Mouse (Mus musculus): ENCODE data around the gene Smarca2.

The Smarca2 gene

DNA sequence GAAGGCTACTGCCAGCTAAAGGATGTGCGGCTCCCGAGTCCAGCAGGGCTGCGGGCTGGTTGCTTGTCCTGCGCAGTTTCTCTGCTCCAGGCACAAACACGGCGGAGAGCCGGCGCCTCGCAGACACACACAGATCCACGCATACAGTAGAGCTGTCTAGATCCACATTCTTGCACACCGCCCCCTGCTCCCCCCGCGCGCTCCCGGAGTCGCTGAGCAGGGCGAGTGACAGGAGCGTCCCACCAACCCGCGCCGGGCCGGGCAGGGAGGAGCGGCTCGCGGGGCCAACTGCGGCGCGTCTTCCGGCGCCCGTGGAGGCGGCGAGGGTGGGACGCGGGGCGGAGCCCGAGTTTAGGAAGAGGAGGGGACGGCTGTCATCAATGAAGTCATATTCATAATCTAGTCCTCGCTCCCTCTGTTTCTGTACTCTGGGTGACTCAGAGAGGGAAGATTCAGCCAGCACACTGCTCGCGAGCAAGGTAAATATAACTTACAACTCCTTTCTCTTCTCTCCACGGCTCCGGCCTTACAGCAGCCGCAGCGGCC, at the start of gene Smarca2:
TSS of gene Smarca2 (plus strand) at position 296 of the 546 bp plus-strand sequence.
- peak; percentile 95 for DNase-seq (ENCODE audit: low spot score)

DNA sequence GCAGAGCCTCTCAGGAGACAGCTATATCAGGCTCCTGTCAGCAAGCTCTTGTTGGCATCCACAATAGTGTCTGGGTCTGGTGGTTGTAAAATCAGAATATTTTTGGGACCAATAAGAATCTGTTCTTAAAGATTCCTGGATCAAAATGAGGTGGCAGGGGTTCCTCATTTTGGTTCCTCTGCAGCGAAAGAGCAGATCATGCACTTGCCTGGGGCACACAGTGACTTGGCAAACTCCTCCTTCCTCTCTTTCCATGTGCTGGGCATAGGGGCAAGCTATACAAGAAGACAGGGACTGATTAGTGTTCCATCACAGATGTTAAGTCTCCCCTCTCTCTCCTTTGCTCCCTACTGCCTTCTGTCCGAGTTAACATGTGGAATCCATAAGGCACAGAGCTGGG, 40.0 kb upstream of the Smarca2 start:
- DNase-seq (ENCODE audit: low spot score): no peak

DNA sequence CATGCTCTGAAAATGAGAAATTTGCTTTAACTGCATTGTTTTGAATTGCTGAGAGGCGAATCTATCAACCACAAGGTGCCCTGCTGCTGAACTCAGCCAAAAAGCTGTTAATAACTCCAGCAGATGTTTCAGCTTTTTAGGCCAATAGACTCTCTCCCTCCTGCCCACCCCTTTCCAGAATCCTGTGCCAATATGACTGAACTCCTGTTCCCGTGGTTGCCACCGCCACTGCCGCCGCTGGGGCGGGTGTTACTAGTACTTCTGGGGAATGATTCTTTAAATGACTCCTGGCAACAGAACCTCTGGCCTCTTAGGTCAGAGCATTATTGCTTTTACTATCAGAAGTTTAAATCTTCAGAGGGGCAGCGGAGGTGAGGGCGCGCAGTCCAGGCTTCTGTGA, 38.7 kb upstream of the Smarca2 start:
- no peak for DNase-seq (ENCODE audit: low spot score)

DNA sequence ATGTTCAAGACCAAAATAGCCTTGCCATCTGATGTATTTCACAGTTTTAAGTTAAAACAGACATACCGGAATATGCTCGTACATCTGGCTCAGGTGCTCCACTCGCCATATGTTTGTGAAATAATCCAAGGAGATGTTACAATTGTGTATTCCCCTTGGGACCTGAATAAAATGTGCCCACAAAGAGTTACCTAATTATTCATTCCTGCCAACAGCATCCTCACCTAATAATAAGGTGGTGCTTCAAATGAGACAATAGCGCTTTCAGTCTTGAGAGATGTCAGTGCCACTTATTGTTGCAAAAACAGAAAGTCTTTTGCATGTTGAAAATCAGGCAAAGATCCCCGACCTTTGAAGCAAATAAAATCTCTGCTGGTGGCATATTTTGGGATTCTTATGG, 36.6 kb upstream of the Smarca2 start:
- no peak for DNase-seq (ENCODE audit: low spot score)

DNA sequence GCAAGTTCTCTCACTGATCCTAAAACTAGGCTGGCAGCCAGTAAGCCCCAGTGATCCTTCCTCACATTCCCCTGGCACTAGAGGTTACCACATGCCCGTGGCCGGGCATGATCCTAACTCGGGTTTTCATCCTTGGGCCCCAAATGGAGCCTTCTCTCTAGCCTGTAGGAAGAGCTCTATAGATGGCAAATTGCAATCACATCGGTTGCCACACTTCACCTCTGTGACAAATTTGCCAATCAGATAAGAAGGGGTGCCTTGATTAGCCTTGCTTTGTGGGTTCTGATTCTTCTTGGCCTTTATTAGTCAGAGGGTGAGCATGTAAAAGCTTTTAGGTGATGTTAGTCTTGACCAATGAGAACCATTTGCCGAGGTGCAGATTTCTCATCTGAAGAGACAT, 35.9 kb upstream of the Smarca2 start:
- DNase-seq (ENCODE audit: low spot score): no peak

DNA sequence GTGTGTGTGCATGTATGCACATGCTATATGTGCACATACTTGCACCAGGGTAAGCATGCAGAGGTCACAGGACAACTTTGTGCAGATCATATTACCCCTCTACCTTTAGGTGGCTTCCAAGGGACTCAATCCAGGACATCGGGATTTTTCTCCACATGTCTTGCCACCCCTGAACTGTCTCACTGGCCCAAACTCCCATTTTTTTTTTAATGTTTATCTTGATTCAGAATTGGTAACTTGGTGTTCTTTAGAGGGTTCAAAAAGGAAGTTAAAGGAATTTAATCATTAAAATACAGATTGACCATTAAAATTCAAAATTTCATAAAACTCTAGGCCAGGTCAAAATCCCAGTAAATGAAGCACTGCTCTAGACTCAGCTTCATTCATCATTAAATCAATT, 35.4 kb upstream of the Smarca2 start:
- no peak for DNase-seq (ENCODE audit: low spot score)

DNA sequence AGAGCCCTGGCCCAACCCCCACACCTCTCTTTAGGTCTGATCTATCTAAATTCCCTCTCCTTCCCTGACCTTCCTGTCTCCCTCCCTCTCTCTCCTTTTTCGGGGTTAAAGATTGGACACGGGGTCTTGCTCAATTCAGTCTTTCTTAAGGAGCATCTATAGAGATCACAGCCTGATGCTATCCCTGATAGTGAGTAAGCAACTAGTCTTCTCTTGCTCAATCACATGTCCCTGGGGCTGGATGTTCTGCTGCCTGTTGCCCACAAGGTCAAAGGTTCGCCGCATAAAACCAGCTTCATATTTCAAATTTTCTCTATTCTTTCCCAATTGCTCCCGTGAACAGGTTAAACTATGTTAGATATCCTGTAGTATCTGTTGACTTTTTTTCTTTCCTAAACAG, 25.2 kb upstream of the Smarca2 start:
- DNase-seq (ENCODE audit: low spot score): no peak

DNA sequence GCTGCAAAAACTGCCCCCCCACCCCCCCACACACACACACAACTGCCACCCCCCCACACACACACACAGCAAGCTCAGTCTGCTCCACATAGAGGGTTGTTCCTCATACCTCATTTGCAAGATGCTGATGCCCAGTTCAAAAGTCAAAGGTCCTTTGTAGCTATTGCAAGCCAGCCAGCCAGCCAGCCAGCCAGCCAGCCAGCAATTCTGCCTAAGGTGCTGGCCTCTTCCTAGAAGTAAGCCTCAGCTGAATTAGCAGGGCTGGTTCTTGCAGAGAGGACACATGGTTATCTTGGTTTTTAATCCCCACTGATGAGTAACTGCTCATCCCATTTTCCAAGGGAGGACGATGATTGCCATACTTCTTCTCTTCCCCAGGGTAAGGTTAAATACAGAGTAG, 24.8 kb upstream of the Smarca2 start:
- DNase-seq (ENCODE audit: low spot score): no peak

DNA sequence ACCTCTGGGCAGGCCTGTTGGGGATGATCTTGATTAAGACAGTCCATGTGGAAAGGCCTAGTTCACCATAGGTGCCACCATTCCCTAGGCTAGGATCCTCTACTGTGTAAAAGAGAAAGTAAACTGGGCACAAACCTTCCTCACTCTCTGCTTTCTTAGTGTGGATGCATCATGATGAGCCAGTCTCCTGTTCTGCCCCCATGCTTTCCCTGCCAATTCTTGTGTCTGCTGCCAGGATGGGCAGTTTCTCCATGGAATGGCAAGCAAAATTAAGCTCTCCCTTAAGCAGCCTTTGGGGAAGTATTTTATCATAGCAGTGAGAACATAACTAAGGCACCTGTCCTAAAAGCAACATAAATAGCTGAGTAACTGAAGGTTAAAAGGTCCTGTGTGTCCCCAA, 10.2 kb upstream of the Smarca2 start:
- DNase-seq (ENCODE audit: low spot score): no peak

DNA sequence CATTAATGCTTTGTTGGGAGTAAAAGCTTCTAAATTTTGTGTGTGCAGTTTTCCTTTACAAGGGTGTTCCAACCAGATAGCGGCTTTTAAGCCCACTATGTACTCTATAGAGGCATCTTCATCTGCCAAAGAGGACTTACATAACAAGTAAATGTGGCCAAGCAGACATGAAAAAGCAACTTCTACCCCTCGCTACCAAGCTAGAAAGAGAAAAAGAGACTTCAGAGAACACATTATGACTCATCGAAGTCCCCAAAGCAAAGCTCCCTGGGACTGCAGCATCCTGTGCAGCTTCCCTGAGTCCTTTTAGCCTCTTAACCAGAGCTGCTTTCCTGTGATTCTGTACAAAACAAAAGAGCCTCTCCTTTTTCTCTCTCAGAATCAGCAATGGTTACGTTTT, 3.4 kb upstream of the Smarca2 start:
- no peak for DNase-seq (ENCODE audit: low spot score)

DNA sequence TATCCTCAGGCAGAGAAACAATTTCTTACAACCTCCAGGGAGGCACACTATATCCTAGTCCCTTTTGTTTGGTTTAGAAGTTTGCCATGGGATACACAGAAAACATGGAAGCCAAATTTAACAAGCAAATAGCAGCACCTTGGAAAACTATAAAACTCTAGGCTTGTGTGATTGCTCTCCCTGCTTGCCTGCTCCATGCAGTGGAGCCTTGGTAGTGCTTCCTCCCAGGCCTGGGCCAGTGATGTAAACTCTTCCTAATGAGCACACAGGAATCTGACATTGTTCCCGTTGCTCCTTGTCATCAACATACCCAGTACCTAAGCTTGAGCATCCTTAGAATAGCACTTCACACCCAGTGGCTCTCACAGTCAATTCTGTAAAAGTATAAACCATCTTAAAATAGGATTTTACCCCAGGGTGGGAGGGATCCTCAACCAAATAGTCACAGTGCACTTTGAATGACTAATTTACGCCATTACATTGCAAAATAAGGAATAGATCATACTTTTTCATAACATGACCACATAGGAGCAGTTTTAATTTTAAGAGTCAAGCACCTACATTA, 1.5 kb upstream of the Smarca2 start:
- DNase-seq (ENCODE audit: low spot score): no peak

DNA sequence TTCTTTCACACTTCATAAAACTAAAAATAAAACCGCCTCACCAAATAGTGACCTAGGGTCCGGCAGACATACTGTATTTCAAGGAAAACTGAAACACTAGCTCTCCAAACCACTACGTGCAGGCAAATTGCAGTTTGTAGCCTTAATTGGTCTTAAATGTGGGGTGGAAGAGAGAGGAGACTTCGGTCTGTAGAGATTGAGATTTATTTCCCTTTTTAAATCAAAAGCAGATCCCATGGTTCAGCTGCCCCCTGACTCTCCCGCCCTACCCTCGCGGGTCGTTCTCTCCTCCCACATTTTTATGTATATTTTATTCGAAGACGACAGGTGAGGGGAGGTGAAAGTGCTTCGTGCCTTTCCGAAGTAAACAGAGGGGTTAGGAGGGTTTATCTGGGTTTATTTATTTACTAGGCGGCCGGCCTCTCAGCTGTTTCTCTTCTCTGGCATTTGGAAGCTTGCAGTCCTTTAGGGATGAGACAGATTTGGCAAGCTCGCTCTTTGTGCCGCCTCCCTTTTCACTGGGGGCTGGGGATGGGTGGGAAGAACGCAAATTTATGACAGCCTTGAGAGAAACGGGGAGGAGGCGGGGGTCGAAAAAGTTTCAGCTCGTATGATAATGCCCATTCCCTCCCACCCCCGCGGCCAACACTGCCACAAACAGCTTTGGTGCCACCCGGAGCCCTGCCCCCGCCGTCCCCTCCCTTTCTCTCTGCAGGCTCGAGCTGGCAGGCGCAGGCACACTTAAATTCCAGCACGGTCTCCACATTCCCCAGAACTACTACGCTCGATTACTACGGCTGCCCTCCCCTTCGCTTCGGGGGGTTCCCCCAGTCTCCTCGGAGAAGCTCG, 720 bp upstream of the Smarca2 start:
- no peak for DNase-seq (ENCODE audit: low spot score)

DNA sequence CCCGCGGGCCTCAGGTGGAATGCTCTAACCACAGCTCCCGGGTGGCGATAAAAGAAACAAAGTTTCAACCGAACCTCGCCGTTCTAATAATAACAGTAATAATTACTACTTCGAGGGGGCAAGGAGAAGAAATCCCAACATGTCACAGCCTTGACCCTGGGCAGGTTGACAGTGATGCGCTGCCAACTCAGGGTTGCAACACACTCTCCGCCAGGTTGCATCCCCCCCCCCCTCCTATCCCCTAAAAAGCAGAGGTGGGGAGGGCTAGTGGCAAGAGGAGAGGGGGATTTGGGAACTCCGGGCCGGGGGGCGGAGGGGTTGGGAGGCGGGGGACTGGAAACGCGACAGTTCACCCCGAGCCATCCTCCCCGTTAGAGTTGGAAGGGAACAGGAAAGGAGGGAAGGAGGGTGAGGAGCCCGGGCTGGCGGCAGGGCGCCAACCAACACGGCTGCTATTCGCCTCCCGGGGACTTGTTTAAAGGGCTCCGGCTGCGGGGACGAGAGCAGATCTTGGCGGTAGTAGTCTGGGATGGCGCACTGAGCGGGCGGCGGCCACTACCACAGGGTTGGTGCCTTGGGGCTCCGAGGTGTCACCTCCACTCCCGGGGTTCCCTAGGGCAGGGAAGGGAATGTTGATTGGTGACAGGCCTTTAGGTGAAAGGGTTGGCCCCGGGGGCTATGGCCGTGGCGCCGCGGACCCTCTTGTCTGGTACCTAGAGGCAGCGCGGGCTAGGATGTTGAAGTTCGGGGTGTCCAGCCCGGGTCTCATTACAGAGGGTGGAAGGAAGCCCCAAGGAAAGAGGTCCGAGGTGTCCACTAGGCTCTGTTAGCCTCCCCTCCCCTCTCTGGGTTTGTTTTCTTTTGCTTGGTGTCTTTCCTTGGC, 829 bp downstream of the Smarca2 start:
- peak; percentile 46 for DNase-seq (ENCODE audit: low spot score)

DNA sequence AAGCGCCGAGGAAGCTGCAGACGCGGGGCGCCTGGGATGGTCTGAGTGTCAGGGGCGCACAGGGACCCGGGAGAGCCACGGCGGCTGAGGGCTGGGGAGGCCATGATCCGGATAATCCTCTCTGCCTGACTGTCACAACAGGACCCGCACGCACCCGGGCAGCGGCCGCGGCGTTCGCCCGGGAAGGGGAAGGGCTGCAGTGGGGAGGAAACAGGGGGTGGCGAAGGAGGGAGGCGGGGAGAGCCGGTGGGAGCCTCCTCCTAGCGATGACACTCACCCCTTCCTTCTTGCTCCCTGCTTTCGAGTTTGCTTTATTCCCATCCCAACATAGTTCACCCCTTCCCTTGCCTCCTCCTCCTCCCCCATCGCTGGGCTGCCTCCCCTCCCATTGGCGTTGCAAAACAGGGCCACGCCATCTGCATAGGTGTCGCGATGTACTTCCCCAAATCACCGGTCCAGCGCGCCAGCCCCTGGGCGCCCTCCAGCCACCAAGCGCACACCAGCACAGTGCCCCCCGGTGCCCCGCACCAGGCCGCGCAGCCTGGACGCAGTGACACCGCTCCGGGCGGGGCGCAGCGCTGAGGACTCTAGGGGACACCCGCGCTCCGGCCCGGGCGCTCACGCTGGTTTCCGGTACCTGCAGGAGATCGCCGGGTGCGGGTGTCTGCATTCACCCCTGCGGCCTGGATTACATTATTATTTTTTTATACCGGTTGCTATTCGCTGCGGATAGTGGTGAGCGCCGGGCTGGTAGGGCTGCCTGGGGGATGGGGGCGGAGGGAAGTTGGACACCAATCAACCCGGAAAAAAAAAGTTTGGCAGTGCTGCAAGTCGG, 1.7 kb downstream of the Smarca2 start:
- peak; percentile 38 for DNase-seq (ENCODE audit: low spot score)

DNA sequence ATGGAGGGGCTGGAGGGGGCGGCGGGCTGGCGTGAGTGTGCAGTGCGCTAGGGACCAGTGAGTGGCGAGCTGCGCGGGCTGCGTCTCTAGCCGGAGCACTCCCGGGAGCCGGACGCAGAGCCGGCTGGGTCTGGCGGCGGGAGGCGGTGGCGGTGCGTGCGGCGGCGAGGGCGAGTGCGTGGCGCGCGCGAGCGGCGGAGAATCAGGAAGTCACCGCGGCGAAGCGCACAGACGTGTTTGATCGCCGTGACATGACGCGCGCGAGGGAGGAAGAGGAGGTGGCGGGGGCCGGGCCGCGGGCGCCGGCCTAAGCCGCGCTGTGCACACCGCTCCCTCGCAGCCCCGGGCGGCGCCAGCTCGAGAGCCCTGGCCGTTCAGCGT, 2.3 kb downstream of the Smarca2 start:
- DNase-seq (ENCODE audit: low spot score): peak; percentile 57

DNA sequence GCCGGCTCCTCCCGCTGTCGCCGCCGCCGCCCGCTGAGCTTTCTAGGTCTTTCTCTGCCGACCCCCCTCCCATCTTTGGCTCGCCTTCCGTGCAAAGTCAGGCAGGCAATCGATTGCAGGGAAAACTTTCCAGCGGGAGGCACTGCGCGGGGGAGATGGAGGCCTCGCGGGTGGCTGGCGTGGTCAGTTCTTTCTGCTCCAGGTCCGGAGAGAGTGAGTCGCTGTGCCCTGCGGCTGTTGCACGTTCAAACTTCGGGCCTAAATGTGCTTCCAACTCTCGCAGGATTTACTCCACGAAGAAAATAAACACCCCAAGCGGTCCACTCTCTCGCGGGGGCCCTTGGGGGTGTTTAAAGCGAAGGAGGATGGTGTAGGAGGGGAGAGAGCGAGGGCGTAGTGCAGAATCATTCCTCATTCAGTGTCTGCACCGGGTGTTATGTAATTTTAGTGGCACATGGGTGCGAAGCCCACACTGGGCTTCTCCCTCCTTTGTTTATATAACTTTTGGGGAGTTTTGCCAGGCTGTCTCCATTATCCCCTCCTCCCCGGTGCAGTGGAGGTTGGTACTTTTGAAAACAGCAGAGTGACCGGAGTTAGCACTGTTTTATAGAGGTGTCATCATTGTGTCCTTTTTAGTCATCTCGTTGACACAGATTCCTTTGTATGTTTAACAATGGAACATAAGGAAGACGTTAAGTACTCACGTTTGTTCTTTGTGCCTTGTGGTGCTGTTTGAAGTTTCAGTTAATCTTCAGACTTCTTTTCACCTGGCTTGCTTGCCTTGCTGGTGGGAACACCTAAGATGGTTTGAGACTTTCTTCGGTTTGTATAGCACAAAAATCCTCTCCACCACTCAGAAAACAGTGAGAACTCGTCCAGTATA, 2.9 kb downstream of the Smarca2 start:
- DNase-seq (ENCODE audit: low spot score): peak; percentile 43

DNA sequence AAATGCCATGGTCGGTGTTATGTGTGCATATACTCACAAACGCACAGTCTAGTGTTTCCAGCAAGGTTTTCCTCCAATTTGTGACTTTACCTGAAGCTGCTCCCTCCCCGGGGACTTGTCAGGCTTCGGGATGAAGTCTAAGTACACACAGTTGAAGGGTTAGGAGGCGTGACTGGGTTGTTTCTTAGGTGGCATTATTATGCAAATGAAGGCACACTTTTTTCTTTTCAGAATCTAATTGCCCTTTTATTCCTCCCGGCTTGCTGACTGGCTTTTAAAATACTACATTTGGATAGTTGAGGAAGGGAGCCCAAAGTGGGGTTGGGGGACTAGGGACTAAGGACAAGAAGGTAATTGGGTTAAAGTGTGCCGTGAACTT, 3.6 kb downstream of the Smarca2 start:
- DNase-seq (ENCODE audit: low spot score): no peak

DNA sequence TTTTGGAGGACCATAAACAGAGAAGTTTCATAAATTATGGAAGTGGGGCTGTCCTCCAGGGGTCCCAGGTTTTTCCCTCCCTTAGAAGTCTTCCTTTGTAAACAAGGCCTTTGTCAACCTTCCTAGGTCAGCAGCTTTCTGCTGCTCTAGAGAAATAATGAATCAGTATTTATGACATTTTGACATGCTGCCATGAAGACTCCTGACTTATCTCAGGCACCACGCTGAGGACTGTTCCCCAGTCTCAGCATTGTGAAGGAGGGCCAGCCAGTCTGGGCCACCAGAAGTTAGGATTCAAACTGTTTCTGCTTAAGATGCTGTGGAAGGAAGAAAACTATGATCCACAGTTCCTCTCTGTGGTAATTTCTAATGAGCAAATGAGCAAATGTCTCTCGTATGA, 4.8 kb downstream of the Smarca2 start:
- DNase-seq (ENCODE audit: low spot score): no peak

DNA sequence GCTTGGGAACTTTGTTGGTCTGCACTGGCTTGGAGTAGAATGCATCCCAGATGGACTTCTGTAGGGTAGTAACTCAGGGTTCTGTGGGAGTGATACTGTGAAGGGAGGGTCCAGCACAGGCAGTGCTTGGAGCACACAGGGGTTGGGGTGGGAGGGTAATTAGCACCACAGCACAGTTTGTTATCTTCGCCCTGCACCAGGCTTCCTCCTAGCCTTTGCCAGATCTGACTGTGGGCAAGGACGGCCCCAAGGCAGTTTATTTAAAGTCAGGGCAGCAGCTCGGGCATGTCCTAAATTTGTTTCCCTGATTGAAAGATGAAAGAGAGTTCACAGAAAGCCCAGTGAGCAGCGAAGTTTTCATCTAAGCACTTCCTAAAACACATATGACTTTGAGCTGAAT, 8.1 kb downstream of the Smarca2 start:
- DNase-seq (ENCODE audit: low spot score): no peak

DNA sequence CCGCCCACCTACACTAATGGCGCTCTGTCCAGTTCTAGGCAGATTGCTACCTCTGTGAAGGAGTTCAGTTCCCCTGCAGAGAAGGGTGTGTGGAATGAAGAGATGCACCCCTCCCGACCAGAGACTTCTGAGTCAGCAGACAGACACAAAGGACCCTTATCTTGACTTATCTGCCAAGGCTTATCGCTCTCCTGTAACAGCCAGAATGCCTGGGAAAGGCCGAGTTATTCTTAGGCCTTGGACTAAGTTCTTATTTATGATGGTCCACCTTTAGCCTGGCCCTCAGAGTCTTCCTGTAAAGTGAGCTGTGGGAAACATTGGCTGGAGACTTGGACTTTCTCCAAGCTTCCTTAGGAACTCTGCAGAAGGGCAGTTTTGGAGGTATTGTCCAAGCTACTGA, 8.8 kb downstream of the Smarca2 start:
- no peak for DNase-seq (ENCODE audit: low spot score)

DNA sequence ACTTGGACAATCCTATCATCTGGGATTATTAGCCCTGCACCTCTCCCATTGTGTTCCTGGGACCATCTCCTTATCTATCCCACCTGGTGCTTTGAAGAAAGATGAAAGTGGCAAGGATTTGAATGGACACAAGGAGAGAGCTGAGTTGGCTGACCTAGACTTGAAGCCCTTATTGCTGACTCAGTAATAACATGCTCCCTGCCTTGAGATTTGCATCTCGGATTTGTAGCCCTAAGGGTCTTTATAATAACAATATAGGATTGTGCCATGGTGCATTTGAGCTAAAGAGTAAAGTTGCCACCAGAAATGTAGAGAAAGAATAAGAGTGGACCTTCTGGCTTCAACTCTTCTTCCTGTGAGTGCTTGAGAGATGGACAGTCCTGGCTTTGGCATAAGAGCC, 11.4 kb downstream of the Smarca2 start:
- no peak for DNase-seq (ENCODE audit: low spot score)

All from urinary bladder, postnatal 25 days (tissue).